Mouse (Mus musculus): ENCODE measurements at regions not wholly inside any gene's neighbourhood (a gene's known extent, or its start where the extent isn't known, plus 50 kb on each side); places are given as distances from the start of the nearest gene placed in this dataset.
A peak's percentile ranks its signal among the peaks of the same experiment; 100 is the strongest.

GRCm38 (mm10) chr7:145118406-145118805, 89.5 kb downstream of the 1810010D01Rik start:
- H3K4me3 ChIP-seq (ENCODE audit: low read depth, low read length), result no peak overlapping the region
- no peaks in the 10 kb centered on the region for H3K9me3 ChIP-seq (replicated peaks; ENCODE audit: control insufficient read depth, low read length)

GRCm38 (mm10) chr7:145114660-145115059, 93.3 kb downstream of the 1810010D01Rik start:
- no peaks in the 10 kb centered on the region for H3K27me3 ChIP-seq (ENCODE audit: control insufficient read depth, insufficient read depth, low read length)
- no peak overlapping the region for H3K27ac ChIP-seq (replicated peaks; ENCODE audit: low read depth, low read length)
- no peak overlapping the region for H3K4me2 ChIP-seq (ENCODE audit: low read depth, low read length)
- H3K9ac ChIP-seq (replicated peaks; ENCODE audit: low read length), result no peak overlapping the region
- DNase-seq (ENCODE audit: low spot score), result peak; percentile 59
- no peak for ATAC-seq (replicated peaks; ENCODE audit: insufficient number of reproducible peaks, low FRiP score, low TSS enrichment, low read depth)
- no peaks in the 10 kb centered on the region for H3K36me3 ChIP-seq (replicated peaks; ENCODE audit: control insufficient read depth, insufficient read depth, low read depth, low read length)
- H3K9me3 ChIP-seq (replicated peaks; ENCODE audit: control insufficient read depth, low read length), result no peaks in the 10 kb centered on the region
- 74% methylated on average over 2 of the region's 2 CpGs for WGBS
- peaks cover 3% of the 10 kb centered on the region; the same call in 1 of the 2 replicates for H3K4me1 ChIP-seq (ENCODE audit: control insufficient read depth, insufficient read depth, low read length)
- no peak overlapping the region for H3K4me3 ChIP-seq (ENCODE audit: low read depth, low read length)

More at GRCm38 (mm10) chr7:145118406-145118805, 89.5 kb downstream of the 1810010D01Rik start:
- no peaks in the 10 kb centered on the region for H3K27me3 ChIP-seq (ENCODE audit: control insufficient read depth, insufficient read depth, low read length)
- no peak overlapping the region for H3K27ac ChIP-seq (replicated peaks; ENCODE audit: low read depth, low read length)
- H3K4me2 ChIP-seq (ENCODE audit: low read depth, low read length), result no peak overlapping the region
- ATAC-seq (replicated peaks; ENCODE audit: insufficient number of reproducible peaks, low FRiP score, low TSS enrichment, low read depth), result no peak
- no peak overlapping the region for H3K9ac ChIP-seq (replicated peaks; ENCODE audit: low read length)
- 67% methylated on average over 4 of the region's 4 CpGs for WGBS
- H3K36me3 ChIP-seq (replicated peaks; ENCODE audit: control insufficient read depth, insufficient read depth, low read depth, low read length), result no peaks in the 10 kb centered on the region
- DNase-seq (ENCODE audit: low spot score), result no peak
- H3K4me1 ChIP-seq (ENCODE audit: control insufficient read depth, insufficient read depth, low read length), result no peaks in the 10 kb centered on the region

- Histone ChIP-seq H3K9ac (replicated peaks; ENCODE audit: low read length) (no peak overlapping the region), H3K27ac (replicated peaks; ENCODE audit: low read depth, low read length) (no peak overlapping the region), H3K9me3 (replicated peaks; ENCODE audit: control insufficient read depth, low read length) (no peaks in the 10 kb centered on the region), H3K4me3 (ENCODE audit: low read depth, low read length) (no peak overlapping the region), H3K4me1 (ENCODE audit: control insufficient read depth, insufficient read depth, low read length) (peaks cover 3% of the 10 kb centered on the region; the same call in 1 of the 2 replicates), H3K27me3 (ENCODE audit: control insufficient read depth, insufficient read depth, low read length) (no peaks in the 10 kb centered on the region), H3K4me2 (ENCODE audit: low read depth, low read length) (no peak overlapping the region), H3K36me3 (replicated peaks; ENCODE audit: control insufficient read depth, insufficient read depth, low read depth, low read length) (no peaks in the 10 kb centered on the region)
- DNase-seq (ENCODE audit: low spot score), result no peak
- ATAC-seq (replicated peaks; ENCODE audit: insufficient number of reproducible peaks, low FRiP score, low TSS enrichment, low read depth), result no peak
- WGBS, result 50% methylated on average over 2 of the region's 2 CpGs
Observed at GRCm38 (mm10) chr7:145114145-145114544, 93.8 kb downstream of the 1810010D01Rik start.

GRCm38 (mm10) chr7:145112887-145113531, 94.9 kb downstream of the 1810010D01Rik start:
- Histone ChIP-seq H3K4me1 (ENCODE audit: control insufficient read depth, insufficient read depth, low read length) (peaks cover 3% of the 10 kb centered on the region; the same call in 1 of the 2 replicates), H3K4me2 (ENCODE audit: low read depth, low read length) (no peak overlapping the region), H3K27me3 (ENCODE audit: control insufficient read depth, insufficient read depth, low read length) (no peaks in the 10 kb centered on the region), H3K9me3 (replicated peaks; ENCODE audit: control insufficient read depth, low read length) (no peaks in the 10 kb centered on the region), H3K4me3 (ENCODE audit: low read depth, low read length) (no peak overlapping the region), H3K9ac (replicated peaks; ENCODE audit: low read length) (no peak overlapping the region), H3K36me3 (replicated peaks; ENCODE audit: control insufficient read depth, insufficient read depth, low read depth, low read length) (no peaks in the 10 kb centered on the region), H3K27ac (replicated peaks; ENCODE audit: low read depth, low read length) (no peak overlapping the region)
- DNase-seq (ENCODE audit: low spot score) (no peak), ATAC-seq (replicated peaks; ENCODE audit: insufficient number of reproducible peaks, low FRiP score, low TSS enrichment, low read depth) (no peak)
- WGBS, result 83% methylated on average over 7 of the region's 7 CpGs

- ATAC-seq (replicated peaks; ENCODE audit: insufficient number of reproducible peaks, low FRiP score, low TSS enrichment, low read depth), result no peak
Observed at GRCm38 (mm10) chr7:145112146-145112830, 95.6 kb downstream of the 1810010D01Rik start.

GRCm38 (mm10) chr7:145111252-145112131, 96.4 kb downstream of the 1810010D01Rik start:
- peak; percentile 38 for DNase-seq (ENCODE audit: low spot score)
- H3K9ac ChIP-seq (replicated peaks; ENCODE audit: low read length), result peak overlapping the region; percentile 28
- ATAC-seq (replicated peaks; ENCODE audit: insufficient number of reproducible peaks, low FRiP score, low TSS enrichment, low read depth), result 0 out of 2 replicates have a peak, but pooled peaks have one; percentile 20
- WGBS, result 37% methylated on average over 20 of the region's 20 CpGs
- H3K36me3 ChIP-seq (replicated peaks; ENCODE audit: control insufficient read depth, insufficient read depth, low read depth, low read length), result no peaks in the 10 kb centered on the region
- no peak overlapping the region for H3K4me2 ChIP-seq (ENCODE audit: low read depth, low read length)
- no peaks in the 10 kb centered on the region for H3K27me3 ChIP-seq (ENCODE audit: control insufficient read depth, insufficient read depth, low read length)
- H3K27ac ChIP-seq (replicated peaks; ENCODE audit: low read depth, low read length), result peak overlapping the region; percentile 5; the same call in 1 of the 2 replicates
- no peak overlapping the region for H3K4me3 ChIP-seq (ENCODE audit: low read depth, low read length)
- H3K4me1 ChIP-seq (ENCODE audit: control insufficient read depth, insufficient read depth, low read length), result peaks cover 3% of the 10 kb centered on the region; the same call in 1 of the 2 replicates
- H3K9me3 ChIP-seq (replicated peaks; ENCODE audit: control insufficient read depth, low read length), result no peaks in the 10 kb centered on the region

More at GRCm38 (mm10) chr7:145112146-145112830, 95.6 kb downstream of the 1810010D01Rik start:
- Histone ChIP-seq H3K36me3 (replicated peaks; ENCODE audit: control insufficient read depth, insufficient read depth, low read depth, low read length) (no peaks in the 10 kb centered on the region), H3K9ac (replicated peaks; ENCODE audit: low read length) (no peak overlapping the region), H3K4me1 (ENCODE audit: control insufficient read depth, insufficient read depth, low read length) (peaks cover 3% of the 10 kb centered on the region; the same call in 1 of the 2 replicates), H3K4me2 (ENCODE audit: low read depth, low read length) (no peak overlapping the region), H3K9me3 (replicated peaks; ENCODE audit: control insufficient read depth, low read length) (no peaks in the 10 kb centered on the region), H3K27me3 (ENCODE audit: control insufficient read depth, insufficient read depth, low read length) (no peaks in the 10 kb centered on the region), H3K27ac (replicated peaks; ENCODE audit: low read depth, low read length) (no peak overlapping the region), H3K4me3 (ENCODE audit: low read depth, low read length) (no peak overlapping the region)
- DNase-seq (ENCODE audit: low spot score), result no peak

- Histone ChIP-seq H3K27ac (replicated peaks; ENCODE audit: low read depth, low read length) (peak overlapping the region; percentile 5; the same call in 1 of the 2 replicates), H3K9me3 (replicated peaks; ENCODE audit: control insufficient read depth, low read length) (no peaks in the 10 kb centered on the region), H3K36me3 (replicated peaks; ENCODE audit: control insufficient read depth, insufficient read depth, low read depth, low read length) (no peaks in the 10 kb centered on the region), H3K4me2 (ENCODE audit: low read depth, low read length) (peak overlapping the region; percentile 15; the same call in 1 of the 2 replicates), H3K4me3 (ENCODE audit: low read depth, low read length) (no peak overlapping the region), H3K27me3 (ENCODE audit: control insufficient read depth, insufficient read depth, low read length) (no peaks in the 10 kb centered on the region), H3K9ac (replicated peaks; ENCODE audit: low read length) (no peak overlapping the region; the same call in 1 of the 2 replicates), H3K4me1 (ENCODE audit: control insufficient read depth, insufficient read depth, low read length) (peaks cover 3% of the 10 kb centered on the region; the same call in 1 of the 2 replicates)
- ATAC-seq (replicated peaks; ENCODE audit: insufficient number of reproducible peaks, low FRiP score, low TSS enrichment, low read depth) (no peak), DNase-seq (ENCODE audit: low spot score) (peak; percentile 55)
- WGBS, result 31% methylated on average over 10 of the region's 10 CpGs
Observed at GRCm38 (mm10) chr7:145110657-145111251, 97.2 kb downstream of the 1810010D01Rik start.
